Mouse (Mus musculus): ENCODE data around the gene Insig1. TPM values are rescaled to one million over a fixed set of nuclear protein-coding genes. Genes with fewer than 3 reads are reported as not detected.

Gene Insig1
- polyA plus RNA-seq, 2 experiments = 48.7 to 61.6 TPM

DNA sequence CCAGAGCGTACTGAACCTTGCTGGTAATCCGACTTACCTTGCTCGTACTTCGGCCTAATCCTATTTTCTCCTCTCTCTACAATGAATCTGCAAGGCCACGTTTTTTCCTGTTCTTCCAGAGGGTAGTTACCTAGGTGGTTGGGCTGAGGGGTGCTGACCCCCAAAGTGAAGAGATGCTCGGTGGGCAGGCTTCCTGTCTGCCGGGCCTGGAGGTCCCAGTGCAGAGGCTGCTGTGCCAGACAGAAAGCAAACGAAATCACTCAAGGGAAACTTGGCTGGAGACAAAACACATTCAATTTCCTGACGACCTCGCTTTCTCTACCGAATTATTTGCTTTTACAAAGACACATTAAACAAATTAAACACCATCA is 52.3 kb downstream of the Insig1 start:
- no peak overlapping the region for H3K9ac ChIP-seq (ENCODE audit: low read depth, low read length, severe bottlenecking)
- no peak overlapping the region for H3K4me3 ChIP-seq (replicated peaks; ENCODE audit: low read length)
- no peak overlapping the region for H3K4me2 ChIP-seq (replicated peaks; ENCODE audit: low read depth, low read length, severe bottlenecking)
- TF ChIP-seq POLR2A (IDR thresholded peaks at IDR 0.05; ENCODE audit: borderline replicate concordance, extremely low read depth, insufficient read depth, insufficient read length) = no peak
- 2% methylated on average over 11 of the region's 11 CpGs for WGBS
- DNase-seq (ENCODE audit: low spot score) (no peak), ATAC-seq (ENCODE audit: low FRiP score, low read depth) (no peak)
- no peaks in the 10 kb centered on the region for H3K9me3 ChIP-seq (ENCODE audit: control insufficient read depth, low read length)
- peaks cover 77% of the 10 kb centered on the region for H3K27me3 ChIP-seq (ENCODE audit: control insufficient read depth, insufficient read depth, low read length)
- no peak overlapping the region for H3K27ac ChIP-seq (replicated peaks; ENCODE audit: low read depth, low read length)
- no peaks in the 10 kb centered on the region for H3K36me3 ChIP-seq (ENCODE audit: control insufficient read depth, insufficient read depth, low read length)
- H3K4me1 ChIP-seq (ENCODE audit: control insufficient read depth, insufficient read depth, low read length) = no peaks in the 10 kb centered on the region

GRCm38 (mm10) chr5:28124321-28125230 is 53.4 kb downstream of the Insig1 start:
- H3K4me3 ChIP-seq (replicated peaks; ENCODE audit: low read length) = no peak overlapping the region
- H3K9ac ChIP-seq (ENCODE audit: low read depth, low read length, severe bottlenecking) = no peak overlapping the region
- DNase-seq (ENCODE audit: low spot score) = no peak

More at GRCm38 (mm10) chr5:28124321-28125230, 53.4 kb downstream of the Insig1 start:
- Histone ChIP-seq H3K4me2 (replicated peaks; ENCODE audit: low read depth, low read length, severe bottlenecking) (no peak overlapping the region), H3K9me3 (ENCODE audit: control insufficient read depth, low read length) (no peaks in the 10 kb centered on the region), H3K27ac (replicated peaks; ENCODE audit: low read depth, low read length) (no peak overlapping the region), H3K36me3 (ENCODE audit: control insufficient read depth, insufficient read depth, low read length) (no peaks in the 10 kb centered on the region), H3K27me3 (ENCODE audit: control insufficient read depth, insufficient read depth, low read length) (peaks cover 71% of the 10 kb centered on the region), H3K4me1 (ENCODE audit: control insufficient read depth, insufficient read depth, low read length) (no peaks in the 10 kb centered on the region)
- no peak for ATAC-seq (ENCODE audit: low FRiP score, low read depth)
- TF ChIP-seq POLR2A (IDR thresholded peaks at IDR 0.05; ENCODE audit: borderline replicate concordance, extremely low read depth, insufficient read depth, insufficient read length) = no peak
- 3% methylated on average over 28 of the region's 28 CpGs for WGBS

Other genes with a start within 250 kb of the Insig1 start
- not detected in 2 replicates for gene Htr5a, start 229.2 kb upstream of the Insig1 start, polyA plus RNA-seq (2012; rRNA removed)
- not detected in 2 replicates for gene Htr5a, start 229.2 kb upstream of the Insig1 start, polyA plus RNA-seq (2014; fragmentation: Nextera tagmentation; extraction: Ambion mirVana)
- 0.03 and 0.06 TPM in 2 replicates for gene En2, start 94.3 kb downstream of the Insig1 start, polyA plus RNA-seq (2012; rRNA removed)
- gene En2, start 94.3 kb downstream of the Insig1 start, polyA plus RNA-seq (2014; fragmentation: Nextera tagmentation; extraction: Ambion mirVana) = not detected in 2 replicates
- 0.23 and 0.26 TPM in 2 replicates for gene Cnpy1, start 174.4 kb downstream of the Insig1 start, polyA plus RNA-seq (2012; rRNA removed)
- gene Cnpy1, start 174.4 kb downstream of the Insig1 start, polyA plus RNA-seq (2014; fragmentation: Nextera tagmentation; extraction: Ambion mirVana) = not detected in 2 replicates
- 43.9 and 51.2 TPM in 2 replicates for gene Rbm33, start 245.8 kb downstream of the Insig1 start, polyA plus RNA-seq (2012; rRNA removed)
- 17.9 and 19.3 TPM in 2 replicates for gene Rbm33, start 245.8 kb downstream of the Insig1 start, polyA plus RNA-seq (2014; fragmentation: Nextera tagmentation; extraction: Ambion mirVana)

Measured in limb, embryonic 14.5 days (tissue).